Mouse (Mus musculus) E14TG2a.4 (cell line): Measurements from ENCODE around the gene Apoh.

Experiments used
- CTCF ChIP-seq: conservative IDR thresholded peaks from 2 replicates; pipeline ENCODE4 v1.5.1; 2014; ENCODE audit warnings: low read length
- NANOG ChIP-seq: IDR thresholded peaks from 2 replicates; pipeline ENCODE4 v1.6.1; 2014; ENCODE audit warnings: borderline replicate concordance, low read length, mixed read lengths

- TF ChIP-seq CTCF (no peak), NANOG (no peak)
These were observed 41.2 kb upstream of the Apoh start for GRCm38 (mm10) chr11:108301796-108302490.
